Mouse (Mus musculus) brain, embryonic 14.5 days (tissue): Measurements from ENCODE around the gene Afap1.

Experiments used
- CTCF ChIP-seq: fragments of 200-500 bp; IDR thresholded peaks from 2 replicates; pipeline ENCODE4 v1.5.1; 2012; ENCODE audit warnings: inconsistent platforms, mild to moderate bottlenecking, moderate library complexity, borderline replicate concordance; ENCODE audit not compliant: insufficient read depth, insufficient read length; ENCODE audit errors: extremely low read depth
- POLR2A ChIP-seq: fragments of 200-500 bp; IDR thresholded peaks from 2 replicates; pipeline ENCODE4 v1.6.1; 2012; ENCODE audit warnings: mild to moderate bottlenecking, inconsistent platforms, borderline replicate concordance; ENCODE audit not compliant: poor library complexity, insufficient read depth, insufficient read length, severe bottlenecking; ENCODE audit errors: extremely low read depth

DNA sequence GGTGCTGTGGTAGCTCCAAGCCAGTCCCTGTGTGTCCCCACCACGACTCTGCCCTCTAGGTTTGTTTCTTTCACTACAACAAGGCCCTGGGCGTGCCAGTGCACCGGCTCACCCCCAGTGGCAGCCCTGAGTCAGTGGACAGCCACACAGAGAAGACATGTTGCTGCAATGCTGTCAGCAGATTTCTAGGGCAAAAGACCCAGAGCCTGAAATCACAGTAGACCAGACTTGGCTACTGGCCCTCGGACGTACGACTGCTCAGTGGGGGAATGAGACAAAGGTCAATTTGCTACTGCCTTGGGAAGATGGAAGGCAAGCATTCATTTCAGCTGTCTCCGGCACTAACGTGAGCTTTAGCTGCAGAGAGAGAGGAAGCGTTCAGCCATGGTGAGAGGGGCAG lies 10.7 kb upstream of the Afap1 start:
- no peak for TF ChIP-seq POLR2A
- TF ChIP-seq CTCF = no peak
